Mouse (Mus musculus): ENCODE data around the gene Sycp2l. TPM values are rescaled to one million over a fixed set of nuclear protein-coding genes. Genes with fewer than 3 reads are reported as not detected.
A peak's percentile ranks its signal among the peaks of the same experiment; 100 is the strongest.

Gene Sycp2l
- total RNA-seq, 1 experiment = 2.0 TPM

GRCm38 (mm10) chr13:41215669-41216068 is 101.6 kb downstream of the Sycp2l start:
- in situ Hi-C loops (cut with MboI; ENCODE audit: low sequenced_read_pairs in 2 of 2, unreplicated experiment in 2 of 2) = no loop called here
- H3K27ac ChIP-seq (ENCODE audit: insufficient read depth, low read depth, low read length, poor library complexity, severe bottlenecking) = no peak overlapping the region
- TF ChIP-seq ZC3H11A (IDR thresholded peaks at IDR 0.05; ENCODE audit: borderline replicate concordance, low read depth, low read length) (no peak), ZNF384 (IDR thresholded peaks at IDR 0.05; ENCODE audit: low read depth, low read length) (no peak), MAFK (IDR thresholded peaks at IDR 0.05; ENCODE audit: insufficient read depth, low read depth, low read length) (no peak)

DNA sequence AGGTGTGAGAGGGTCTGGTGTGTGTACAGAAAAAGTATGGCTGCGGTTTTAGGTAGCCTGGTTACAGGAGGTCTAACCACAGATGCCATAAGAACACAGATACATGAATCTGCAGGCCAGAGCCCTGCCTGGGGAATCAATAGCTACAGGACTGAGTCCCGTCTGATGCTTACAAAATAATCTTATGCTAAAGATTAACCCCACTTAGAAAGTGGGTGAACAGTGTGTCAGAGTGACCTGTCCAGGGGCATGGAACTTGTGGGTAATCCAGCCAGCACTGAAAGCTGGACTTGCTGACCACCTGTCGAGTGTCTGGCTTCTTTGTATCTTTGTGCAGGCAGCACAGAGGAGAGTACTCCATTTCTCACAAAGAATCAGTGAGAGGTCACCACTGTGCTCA is 102.1 kb downstream of the Sycp2l start:
- no peak overlapping the region for H3K9ac ChIP-seq (ENCODE audit: insufficient read depth, low read depth, low read length, poor library complexity, severe bottlenecking)
- in situ Hi-C loops (cut with MboI; ENCODE audit: low sequenced_read_pairs in 2 of 2, unreplicated experiment in 2 of 2) = no loop called here
- no peak overlapping the region for H3K4me3 ChIP-seq (ENCODE audit: insufficient read depth in 1 of 2, low read depth in 1 of 2, low read length in 2 of 2, poor library complexity in 1 of 2, severe bottlenecking in 1 of 2)
- H3K9me3 ChIP-seq (ENCODE audit: control insufficient read depth, insufficient read depth, low read depth, low read length) = no peaks in the 10 kb centered on the region
- H3K4me1 ChIP-seq (ENCODE audit: control insufficient read depth in 2 of 2, insufficient read depth in 2 of 2, low read length in 2 of 2, poor library complexity in 1 of 2) = no peaks in the 10 kb centered on the region
- no peak overlapping the region for H3K27ac ChIP-seq (ENCODE audit: insufficient read depth, low read depth, low read length, poor library complexity, severe bottlenecking)
- DNase-seq (ENCODE audit: low read depth, low spot score) = no peak
- TF ChIP-seq ZC3H11A (IDR thresholded peaks at IDR 0.05; ENCODE audit: borderline replicate concordance, low read depth, low read length) (no peak), HCFC1 (IDR thresholded peaks at IDR 0.05; ENCODE audit: borderline replicate concordance, insufficient read depth, low read length) (no peak), ZNF384 (IDR thresholded peaks at IDR 0.05; ENCODE audit: low read depth, low read length) (no peak), MAFK (IDR thresholded peaks at IDR 0.05; ENCODE audit: insufficient read depth, low read depth, low read length) (no peak), CHD2 (IDR thresholded peaks at IDR 0.05; ENCODE audit: low read depth, low read length) (no peak)
- H3K36me3 ChIP-seq (ENCODE audit: control insufficient read depth, insufficient read depth, low read length, poor library complexity, severe bottlenecking) = no peaks in the 10 kb centered on the region

More at GRCm38 (mm10) chr13:41215669-41216068, 101.6 kb downstream of the Sycp2l start:
- Histone ChIP-seq H3K9ac (ENCODE audit: insufficient read depth, low read depth, low read length, poor library complexity, severe bottlenecking) (no peak overlapping the region), H3K4me1 (ENCODE audit: control insufficient read depth in 2 of 2, insufficient read depth in 2 of 2, low read length in 2 of 2, poor library complexity in 1 of 2) (no peaks in the 10 kb centered on the region), H3K36me3 (ENCODE audit: control insufficient read depth, insufficient read depth, low read length, poor library complexity, severe bottlenecking) (no peaks in the 10 kb centered on the region), H3K9me3 (ENCODE audit: control insufficient read depth, insufficient read depth, low read depth, low read length) (no peaks in the 10 kb centered on the region), H3K4me3 (ENCODE audit: insufficient read depth in 1 of 2, low read depth in 1 of 2, low read length in 2 of 2, poor library complexity in 1 of 2, severe bottlenecking in 1 of 2) (no peak overlapping the region)
- no peak for DNase-seq (ENCODE audit: low read depth, low spot score)

- TF ChIP-seq MAFK (IDR thresholded peaks at IDR 0.05; ENCODE audit: insufficient read depth, low read depth, low read length) (no peak), CHD2 (IDR thresholded peaks at IDR 0.05; ENCODE audit: low read depth, low read length) (no peak), ZC3H11A (IDR thresholded peaks at IDR 0.05; ENCODE audit: borderline replicate concordance, low read depth, low read length) (no peak), ZNF384 (IDR thresholded peaks at IDR 0.05; ENCODE audit: low read depth, low read length) (no peak), HCFC1 (IDR thresholded peaks at IDR 0.05; ENCODE audit: borderline replicate concordance, insufficient read depth, low read length) (no peak)
- H3K4me3 ChIP-seq (ENCODE audit: insufficient read depth in 1 of 2, low read depth in 1 of 2, low read length in 2 of 2, poor library complexity in 1 of 2, severe bottlenecking in 1 of 2) = no peak overlapping the region
These were observed 104.9 kb downstream of the Sycp2l start for GRCm38 (mm10) chr13:41219056-41219455.

GRCm38 (mm10) chr13:41219687-41220303 is 105.7 kb downstream of the Sycp2l start:
- Histone ChIP-seq H3K9ac (ENCODE audit: insufficient read depth, low read depth, low read length, poor library complexity, severe bottlenecking) (peak overlapping the region; percentile 56), H3K4me1 (ENCODE audit: control insufficient read depth in 2 of 2, insufficient read depth in 2 of 2, low read length in 2 of 2, poor library complexity in 1 of 2) (no peaks in the 10 kb centered on the region), H3K4me3 (ENCODE audit: insufficient read depth in 1 of 2, low read depth in 1 of 2, low read length in 2 of 2, poor library complexity in 1 of 2, severe bottlenecking in 1 of 2) (peak overlapping the region; percentile 65 to 77), H3K36me3 (ENCODE audit: control insufficient read depth, insufficient read depth, low read length, poor library complexity, severe bottlenecking) (no peaks in the 10 kb centered on the region), H3K9me3 (ENCODE audit: control insufficient read depth, insufficient read depth, low read depth, low read length) (no peaks in the 10 kb centered on the region), H3K27ac (ENCODE audit: insufficient read depth, low read depth, low read length, poor library complexity, severe bottlenecking) (no peak overlapping the region)
- in situ Hi-C loops (cut with MboI; ENCODE audit: low sequenced_read_pairs in 2 of 2, unreplicated experiment in 2 of 2) = no loop called here
- DNase-seq (ENCODE audit: low read depth, low spot score) = no peak
- TF ChIP-seq MAFK (IDR thresholded peaks at IDR 0.05; ENCODE audit: insufficient read depth, low read depth, low read length) = no peak
- TF ChIP-seq ZC3H11A (IDR thresholded peaks at IDR 0.05; ENCODE audit: borderline replicate concordance, low read depth, low read length) = no peak
- no peak for TF ChIP-seq CHD2 (IDR thresholded peaks at IDR 0.05; ENCODE audit: low read depth, low read length)

More at GRCm38 (mm10) chr13:41219056-41219455, 104.9 kb downstream of the Sycp2l start:
- no peaks in the 10 kb centered on the region for H3K4me1 ChIP-seq (ENCODE audit: control insufficient read depth in 2 of 2, insufficient read depth in 2 of 2, low read length in 2 of 2, poor library complexity in 1 of 2)
- no peak for DNase-seq (ENCODE audit: low read depth, low spot score)
- no peak overlapping the region for H3K9ac ChIP-seq (ENCODE audit: insufficient read depth, low read depth, low read length, poor library complexity, severe bottlenecking)
- no peaks in the 10 kb centered on the region for H3K36me3 ChIP-seq (ENCODE audit: control insufficient read depth, insufficient read depth, low read length, poor library complexity, severe bottlenecking)
- no peak overlapping the region for H3K27ac ChIP-seq (ENCODE audit: insufficient read depth, low read depth, low read length, poor library complexity, severe bottlenecking)
- in situ Hi-C loops (cut with MboI; ENCODE audit: low sequenced_read_pairs in 2 of 2, unreplicated experiment in 2 of 2) = no loop called here
- H3K9me3 ChIP-seq (ENCODE audit: control insufficient read depth, insufficient read depth, low read depth, low read length) = no peaks in the 10 kb centered on the region

All from ES-E14 (cell line).